Mouse (Mus musculus) midbrain, embryonic 11.5 days (tissue): ENCODE results near the gene Mapk1ip1l. TPM values are rescaled to one million over a fixed set of nuclear protein-coding genes. Genes with fewer than 3 reads are reported as not detected.

ENCODE experiments used
- ATAC-seq: fragments of 200-750 bp; cut with Nextera tagmentation; 2 replicates; pipeline ENCODE4 v1.8.0; 2017; ENCODE audit warnings: moderate TSS enrichment, moderate library complexity; ENCODE audit not compliant: low FRiP score
- DNase-seq: peaks from one replicate; pipeline ENCODE4 v3.0.0; 2015; ENCODE audit warnings: low spot score; ENCODE audit errors: missing footprints
- H3K27ac ChIP-seq: fragments of 300-500 bp; sonication (generic); 2 replicates; pipeline ENCODE4 v1.5.1; 2014; ENCODE audit warnings: low read depth, low read length
- H3K27me3 ChIP-seq: fragments of 300-500 bp; sonication (generic); 2 replicates; pipeline ENCODE4 v1.6.1; 2014; ENCODE audit warnings: mild to moderate bottlenecking, low read length, moderate library complexity, mixed read lengths; ENCODE audit not compliant: control insufficient read depth, insufficient read depth
- H3K36me3 ChIP-seq: fragments of 300-500 bp; sonication (generic); 2 replicates; pipeline ENCODE4 v1.6.1; 2014; ENCODE audit warnings: mild to moderate bottlenecking, low read length, moderate library complexity, mixed read lengths; ENCODE audit not compliant: control insufficient read depth, insufficient read depth
- H3K4me1 ChIP-seq: fragments of 300-500 bp; sonication (generic); 2 replicates; pipeline ENCODE4 v1.6.1; 2014; ENCODE audit warnings: low read length; ENCODE audit not compliant: control insufficient read depth, insufficient read depth
- H3K4me2 ChIP-seq: fragments of 300-500 bp; sonication (generic); 2 replicates; pipeline ENCODE4 v1.6.1; 2014; ENCODE audit warnings: mild to moderate bottlenecking, moderate library complexity
- H3K4me3 ChIP-seq: fragments of 300-500 bp; sonication (generic); 2 replicates; pipeline ENCODE4 v1.5.1; 2014; ENCODE audit warnings: low read depth, low read length
- H3K9ac ChIP-seq: fragments of 300-500 bp; sonication (generic); 2 replicates; pipeline ENCODE4 v1.6.1; 2014; ENCODE audit warnings: low read length
- H3K9me3 ChIP-seq: fragments of 300-500 bp; sonication (generic); 2 replicates; pipeline ENCODE4 v1.6.1; 2016; ENCODE audit warnings: low read length; ENCODE audit not compliant: control insufficient read depth
- WGBS: fragments of 180-500 bp; shearing (Covaris S2); extraction: QIAGEN DNeasy Blood & Tissue Kit; methylation state at CpG from one replicate; pipeline ENCODE4 v1.1.7; 2014; 5-methylcytosine and 5-hydroxymethylcytosine counted together
- polyA plus RNA-seq: library from polyadenylated mRNA; unstranded; fragments of >200 nt; fragmentation: Nextera tagmentation; extraction: Ambion mirVana; gene quantifications from 2 replicates; pipeline ENCODE4 v1.2.1, GENCODE M21; 2014

The Mapk1ip1l gene
- polyA plus RNA-seq, 1 experiment from 2014 or later = 91.0 TPM

- DNase-seq = no peak
- Histone ChIP-seq H3K9ac (no peak overlapping the region), H3K4me3 (no peak overlapping the region), H3K4me2 (no peak overlapping the region), H3K36me3 (no peaks in the 10 kb centered on the region), H3K27ac (no peak overlapping the region), H3K4me1 (peaks cover 7% of the 10 kb centered on the region), H3K9me3 (no peaks in the 10 kb centered on the region), H3K27me3 (no peaks in the 10 kb centered on the region)
- 51% methylated on average over 21 of the region's 21 CpGs for WGBS
- ATAC-seq = no peak
These were observed 66.8 kb downstream of the Mapk1ip1l start for GRCm38 (mm10) chr14:47364742-47365449.

GRCm38 (mm10) chr14:47366881-47367321 lies 68.8 kb downstream of the Mapk1ip1l start:
- peak; percentile 90 for DNase-seq
- no peak overlapping the region for H3K4me2 ChIP-seq
- WGBS = 74% methylated on average over 7 of the region's 7 CpGs
- H3K9me3 ChIP-seq = no peaks in the 10 kb centered on the region
- H3K36me3 ChIP-seq = no peaks in the 10 kb centered on the region
- no peaks in the 10 kb centered on the region for H3K27me3 ChIP-seq
- peaks cover 7% of the 10 kb centered on the region for H3K4me1 ChIP-seq
- H3K9ac ChIP-seq = no peak overlapping the region
- peak; percentile 38; the same call in 1 of the 2 replicates for ATAC-seq
- no peak overlapping the region for H3K27ac ChIP-seq
- no peak overlapping the region for H3K4me3 ChIP-seq

DNA sequence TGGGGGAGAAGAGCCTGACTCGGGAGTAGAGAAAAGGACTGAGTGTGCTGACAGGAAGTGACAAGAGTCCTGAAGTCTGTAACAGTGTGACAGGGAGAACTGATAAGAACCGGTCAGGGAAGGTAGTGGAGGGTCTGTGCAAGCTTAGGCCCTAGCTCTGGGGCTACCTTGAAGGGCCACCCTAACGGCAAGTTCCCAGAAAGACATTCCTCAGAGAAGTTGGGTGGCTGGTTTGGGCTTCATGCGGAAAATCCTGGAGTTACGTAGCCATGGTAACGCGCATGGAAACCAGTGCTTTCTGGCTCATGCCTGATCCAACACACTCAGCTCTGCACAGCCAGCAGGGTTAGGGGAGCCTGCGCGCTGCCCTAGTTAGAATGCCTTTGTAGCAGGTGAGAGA lies 69.4 kb downstream of the Mapk1ip1l start, which contains the start of gene Lgals3:
Gene Lgals3 (plus strand): TSS at position 291 of the 400 bp plus-strand sequence.
- Histone ChIP-seq H3K9me3 (no peaks in the 10 kb centered on the region), H3K4me3 (no peak within 1 kb of the TSS), H3K27ac (no peak within 1 kb of the TSS), H3K9ac (0 out of 2 replicates have a peak within 1 kb of the TSS, but pooled peaks have one; percentile 2), H3K36me3 (no peaks in the 10 kb centered on the region), H3K4me1 (peaks cover 7% of the 10 kb centered on the region), H3K4me2 (0 out of 2 replicates have a peak within 1 kb of the TSS, but pooled peaks have one; percentile 21), H3K27me3 (no peaks in the 10 kb centered on the region)
- ATAC-seq (peak; percentile 84), DNase-seq (peak; percentile 94)
- 31% methylated on average over 9 of the region's 9 CpGs for WGBS

DNA sequence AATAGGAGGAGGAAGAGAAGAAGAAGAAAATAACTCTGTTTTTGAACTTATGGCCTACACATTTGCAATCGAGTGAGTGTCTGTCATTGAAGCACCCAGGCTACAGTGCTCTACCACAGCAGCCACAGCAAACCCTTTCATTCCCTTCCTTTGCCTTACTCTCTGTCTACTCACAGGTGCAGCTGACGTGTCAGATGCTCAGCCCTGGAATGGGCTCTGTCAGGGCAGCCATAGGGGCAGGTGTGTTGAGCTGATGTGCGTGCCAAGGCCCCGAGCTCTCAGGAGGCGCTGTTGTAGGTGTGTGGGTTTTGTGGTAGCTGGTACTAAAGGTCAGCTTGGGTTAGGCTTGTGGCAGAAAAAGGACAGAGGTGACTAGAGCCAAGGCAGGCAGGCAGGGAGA lies 71.7 kb downstream of the Mapk1ip1l start:
- H3K9me3 ChIP-seq = no peaks in the 10 kb centered on the region
- 84% methylated on average over 5 of the region's 5 CpGs for WGBS
- H3K27me3 ChIP-seq = peaks cover 15% of the 10 kb centered on the region
- no peak for ATAC-seq
- no peak overlapping the region for H3K4me3 ChIP-seq
- H3K36me3 ChIP-seq = no peaks in the 10 kb centered on the region
- no peak for DNase-seq
- H3K9ac ChIP-seq = no peak overlapping the region
- H3K4me2 ChIP-seq = no peak overlapping the region
- peaks cover 12% of the 10 kb centered on the region for H3K4me1 ChIP-seq
- no peak overlapping the region for H3K27ac ChIP-seq

DNA sequence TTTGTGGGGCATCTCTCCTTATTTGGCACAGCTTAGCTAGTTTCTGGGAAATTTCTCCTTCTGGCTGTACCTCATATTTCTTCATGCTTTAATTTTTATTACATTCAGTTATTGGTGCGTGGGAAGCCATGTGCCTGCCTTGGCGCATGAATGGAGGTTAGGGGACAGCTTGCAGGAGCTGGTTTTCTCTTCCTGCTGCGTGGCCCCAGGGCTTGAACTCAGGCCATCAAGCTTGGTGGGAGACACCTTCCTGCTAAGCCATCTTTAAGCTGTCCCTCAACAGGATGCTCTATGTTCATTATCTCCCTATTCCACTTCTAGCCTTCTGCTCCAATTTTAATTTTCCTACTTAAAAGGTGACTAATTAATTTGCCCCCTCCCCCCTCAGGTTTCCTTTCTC lies 72.7 kb downstream of the Mapk1ip1l start:
- H3K4me1 ChIP-seq = peaks cover 9% of the 10 kb centered on the region
- DNase-seq (no peak), ATAC-seq (no peak)
- no peaks in the 10 kb centered on the region for H3K36me3 ChIP-seq
- H3K27ac ChIP-seq = no peak overlapping the region
- no peak overlapping the region for H3K4me2 ChIP-seq
- no peak overlapping the region for H3K4me3 ChIP-seq
- no peaks in the 10 kb centered on the region for H3K9me3 ChIP-seq
- peaks cover 15% of the 10 kb centered on the region for H3K27me3 ChIP-seq
- 91% methylated on average over 3 of the region's 3 CpGs for WGBS
- no peak overlapping the region for H3K9ac ChIP-seq

- Histone ChIP-seq H3K27ac (no peak overlapping the region), H3K9ac (no peak overlapping the region), H3K27me3 (peaks cover 15% of the 10 kb centered on the region), H3K9me3 (no peaks in the 10 kb centered on the region), H3K4me2 (no peak overlapping the region), H3K36me3 (no peaks in the 10 kb centered on the region), H3K4me3 (no peak overlapping the region), H3K4me1 (peaks cover 9% of the 10 kb centered on the region)
- 76% methylated on average over 6 of the region's 6 CpGs for WGBS
- no peak for DNase-seq
- ATAC-seq = no peak
These were observed 73.6 kb downstream of the Mapk1ip1l start for GRCm38 (mm10) chr14:47371689-47372088.

Other genes starting within 250 kb of the Mapk1ip1l start
- 2.1 and 2.9 TPM in 2 replicates for gene Gch1, start 108.9 kb upstream of the Mapk1ip1l start, polyA plus RNA-seq
- 47.3 and 48.1 TPM in 2 replicates for gene Wdhd1, start 21.4 kb upstream of the Mapk1ip1l start, polyA plus RNA-seq
- 5.8 and 8.3 TPM in 2 replicates for gene Socs4, start 21.3 kb upstream of the Mapk1ip1l start, polyA plus RNA-seq
- gene Lgals3, start 69.5 kb downstream of the Mapk1ip1l start, polyA plus RNA-seq = 0.33 and 0.81 TPM in 2 replicates
- 61.2 and 69.4 TPM in 2 replicates for gene Dlgap5, start 120.1 kb downstream of the Mapk1ip1l start, polyA plus RNA-seq
- 20.2 and 24.0 TPM in 2 replicates for gene Fbxo34, start 152.2 kb downstream of the Mapk1ip1l start, polyA plus RNA-seq